Mouse (Mus musculus): ENCODE results near the gene Acap1. TPM values are rescaled to one million over a fixed set of nuclear protein-coding genes. Genes with fewer than 3 reads are reported as not detected.

Acap1 gene
- total and polyA plus RNA-seq, 3 experiments, result 39.6 to 70.9 (median 58.2) TPM

- Histone ChIP-seq H3K27me3 (replicated peaks) (no peaks in the 10 kb centered on the region), H3K9me3 (replicated peaks; ENCODE audit: low read length) (peaks cover 10% of the 10 kb centered on the region), H3K4me2 (ENCODE audit: insufficient read depth, low read depth, poor library complexity, severe bottlenecking) (no peak overlapping the region), H3K27ac (ENCODE audit: insufficient read depth, low read depth) (no peak overlapping the region), H3K79me2 (replicated peaks; ENCODE audit: control insufficient read depth, extremely low read depth, insufficient read depth, poor library complexity, severe bottlenecking) (no peaks in the 10 kb centered on the region), H3K4me1 (ENCODE audit: control insufficient read depth in 1 of 2, insufficient read depth in 2 of 2) (peaks cover 8 to 22% of the 10 kb centered on the region in 2 experiments), H3K9ac (ENCODE audit: insufficient read depth, low read depth) (no peak overlapping the region), H3K36me3 (replicated peaks in 1 of 2; ENCODE audit: control insufficient read depth in 1 of 2, insufficient read depth in 1 of 2, low read length in 1 of 2) (peaks cover 21 to 84% of the 10 kb centered on the region in 2 experiments), H3K4me3 (replicated peaks in 1 of 3; ENCODE audit: low read depth in 2 of 3, low read length in 2 of 3, poor library complexity in 1 of 3) (no peak overlapping the region)
- dilution Hi-C loops (cut with MboI; ENCODE audit: extremely low pct_ligation_motif_present, extremely low pct_unique_long_range_greater_than_20kb, low sequenced_read_pairs), result no loop called here
- in situ Hi-C loops (cut with MboI; ENCODE audit: low pct_ligation_motif_present, low pct_unique_long_range_greater_than_20kb, low sequenced_read_pairs), result loop anchor here (5.0 kb wide), 1 partner anchor 33 kb away; no protein-coding TSS in a partner anchor
- TF ChIP-seq BHLHE40 (IDR thresholded peaks at IDR 0.05; ENCODE audit: low read depth, low read length), result no peak
- TF ChIP-seq TBP (conservative IDR thresholded peaks at IDR 0.05; ENCODE audit: low read depth, low read length), result no peak
- TF ChIP-seq RAD21 (IDR thresholded peaks at IDR 0.05; ENCODE audit: low read depth, low read length), result no peak
- no peak for DNase-seq (ENCODE audit: extremely low read depth)
These were observed 10.7 kb downstream of the Acap1 start for GRCm38 (mm10) chr11:69884663-69885062.

- H3K27me3 ChIP-seq (replicated peaks), result no peaks in the 10 kb centered on the region
- peaks cover 12 to 26% of the 10 kb centered on the region in 2 experiments for H3K4me1 ChIP-seq (ENCODE audit: control insufficient read depth in 1 of 2, insufficient read depth in 2 of 2)
- H3K4me3 ChIP-seq (replicated peaks in 1 of 3; ENCODE audit: low read depth in 2 of 3, low read length in 2 of 3, poor library complexity in 1 of 3), result no peak overlapping the region
- no peak overlapping the region for H3K9ac ChIP-seq (ENCODE audit: insufficient read depth, low read depth)
- H3K36me3 ChIP-seq (replicated peaks in 1 of 2; ENCODE audit: control insufficient read depth in 1 of 2, insufficient read depth in 1 of 2, low read length in 1 of 2), result peaks cover 21 to 84% of the 10 kb centered on the region in 2 experiments
- H3K79me2 ChIP-seq (replicated peaks; ENCODE audit: control insufficient read depth, extremely low read depth, insufficient read depth, poor library complexity, severe bottlenecking), result no peaks in the 10 kb centered on the region
- H3K9me3 ChIP-seq (replicated peaks; ENCODE audit: low read length), result peaks cover 10% of the 10 kb centered on the region
- dilution Hi-C loops (cut with MboI; ENCODE audit: extremely low pct_ligation_motif_present, extremely low pct_unique_long_range_greater_than_20kb, low sequenced_read_pairs), result no loop called here
- DNase-seq (ENCODE audit: extremely low read depth), result no peak
- TF ChIP-seq MEF2A (IDR thresholded peaks at IDR 0.05; ENCODE audit: borderline replicate concordance, low read depth, low read length), result no peak
- TF ChIP-seq BHLHE40 (IDR thresholded peaks at IDR 0.05; ENCODE audit: low read depth, low read length), result no peak
- no peak for TF ChIP-seq ELF1 (IDR thresholded peaks at IDR 0.05; ENCODE audit: low read depth, low read length)
- TF ChIP-seq EP300 (IDR thresholded peaks at IDR 0.05; ENCODE audit: low read length), result no peak
- TF ChIP-seq TBP (conservative IDR thresholded peaks at IDR 0.05; ENCODE audit: low read depth, low read length), result no peak
- no peak for TF ChIP-seq PAX5 (IDR thresholded peaks at IDR 0.05; ENCODE audit: low read length)
- no peak for TF ChIP-seq SIN3A (IDR thresholded peaks at IDR 0.05; ENCODE audit: low read length)
- no peak for TF ChIP-seq ZKSCAN1 (IDR thresholded peaks at IDR 0.05; ENCODE audit: borderline replicate concordance, low read depth, low read length)
- no peak for TF ChIP-seq POLR2A (IDR thresholded peaks at IDR 0.05; ENCODE audit: low read depth, low read length)
- no peak for TF ChIP-seq GABPA (IDR thresholded peaks at IDR 0.05; ENCODE audit: insufficient replicate concordance, low read depth, low read length)
- no peak for TF ChIP-seq POLR2AphosphoS2 (IDR thresholded peaks at IDR 0.05; ENCODE audit: low read depth, low read length)
- no peak overlapping the region for H3K27ac ChIP-seq (ENCODE audit: insufficient read depth, low read depth)
- in situ Hi-C loops (cut with MboI; ENCODE audit: low pct_ligation_motif_present, low pct_unique_long_range_greater_than_20kb, low sequenced_read_pairs), result loop anchor here (5.0 kb wide), 1 partner anchor 33 kb away; no protein-coding TSS in a partner anchor
- no peak overlapping the region for H3K4me2 ChIP-seq (ENCODE audit: insufficient read depth, low read depth, poor library complexity, severe bottlenecking)
These were observed 11.1 kb downstream of the Acap1 start for GRCm38 (mm10) chr11:69884240-69884639.

- Histone ChIP-seq H3K79me2 (replicated peaks; ENCODE audit: control insufficient read depth, extremely low read depth, insufficient read depth, poor library complexity, severe bottlenecking) (no peaks in the 10 kb centered on the region), H3K9ac (ENCODE audit: insufficient read depth, low read depth) (no peak overlapping the region), H3K4me2 (ENCODE audit: insufficient read depth, low read depth, poor library complexity, severe bottlenecking) (no peak overlapping the region), H3K27me3 (replicated peaks) (no peaks in the 10 kb centered on the region), H3K9me3 (replicated peaks; ENCODE audit: low read length) (peaks cover 10% of the 10 kb centered on the region), H3K4me3 (replicated peaks in 1 of 3; ENCODE audit: low read depth in 2 of 3, low read length in 2 of 3, poor library complexity in 1 of 3) (no peak overlapping the region), H3K4me1 (ENCODE audit: control insufficient read depth in 1 of 2, insufficient read depth in 2 of 2) (peaks cover 16 to 32% of the 10 kb centered on the region in 2 experiments), H3K27ac (ENCODE audit: insufficient read depth, low read depth) (no peak overlapping the region), H3K36me3 (replicated peaks in 1 of 2; ENCODE audit: control insufficient read depth in 1 of 2, insufficient read depth in 1 of 2, low read length in 1 of 2) (peaks cover 21 to 83% of the 10 kb centered on the region in 2 experiments)
- in situ Hi-C loops (cut with MboI; ENCODE audit: low pct_ligation_motif_present, low pct_unique_long_range_greater_than_20kb, low sequenced_read_pairs) (loop anchor here (5.0 kb wide), 1 partner anchor 34 kb away; no protein-coding TSS in a partner anchor), dilution Hi-C loops (cut with MboI; ENCODE audit: extremely low pct_ligation_motif_present, extremely low pct_unique_long_range_greater_than_20kb, low sequenced_read_pairs) (no loop called here)
- no peak for DNase-seq (ENCODE audit: extremely low read depth)
- TF ChIP-seq ZC3H11A (IDR thresholded peaks at IDR 0.05; ENCODE audit: low read depth, low read length) (no peak), ETS1 (conservative IDR thresholded peaks at IDR 0.05; ENCODE audit: low read depth, low read length) (no peak), MEF2A (IDR thresholded peaks at IDR 0.05; ENCODE audit: borderline replicate concordance, low read depth, low read length) (no peak), KAT2A (IDR thresholded peaks at IDR 0.05; ENCODE audit: insufficient replicate concordance, low read length) (no peak), SMC3 (IDR thresholded peaks at IDR 0.05; ENCODE audit: low read depth, low read length) (no peak), RAD21 (IDR thresholded peaks at IDR 0.05; ENCODE audit: low read depth, low read length) (no peak), MAX (IDR thresholded peaks at IDR 0.05; ENCODE audit: low read length) (no peak), NRF1 (IDR thresholded peaks at IDR 0.05; ENCODE audit: low read depth, low read length) (no peak), ZMIZ1 (IDR thresholded peaks at IDR 0.05; ENCODE audit: low read depth, low read length) (no peak)
These were observed 11.7 kb downstream of the Acap1 start for GRCm38 (mm10) chr11:69883527-69884151.

Data from CH12.LX (cell line).